Mouse (Mus musculus): ENCODE data around the gene Ssbp3. TPM values are rescaled to one million over a fixed set of nuclear protein-coding genes. Genes with fewer than 3 reads are reported as not detected.

Ssbp3 gene
- polyA plus RNA-seq, 1 experiment from 2014 or later, result 81.5 TPM

DNA sequence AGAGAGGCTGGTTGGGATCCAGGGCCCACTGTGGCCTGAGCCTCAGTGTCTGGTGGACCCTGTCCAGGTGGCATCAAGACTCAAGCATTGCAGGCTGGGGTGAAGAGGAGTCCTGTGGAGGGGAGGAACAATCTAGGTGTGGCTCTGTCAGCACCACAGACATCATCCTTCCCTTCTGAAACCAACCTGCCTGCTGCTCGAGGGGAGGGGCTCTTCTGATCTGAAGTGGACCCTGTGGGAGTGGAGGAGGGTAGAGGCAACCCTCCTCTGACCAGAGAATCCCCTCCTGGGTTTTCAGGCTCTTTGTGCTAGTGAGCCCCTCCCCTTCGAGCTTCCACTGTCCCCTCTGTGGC, 25.1 kb downstream of the Ssbp3 start:
- Histone ChIP-seq H3K4me2 (replicated peaks; ENCODE audit: low read depth, low read length) (no peak overlapping the region), H3K9me3 (ENCODE audit: control insufficient read depth, low read length) (no peaks in the 10 kb centered on the region), H3K27ac (ENCODE audit: low read depth, low read length) (no peak overlapping the region), H3K27me3 (ENCODE audit: control insufficient read depth, insufficient read depth, low read length) (no peaks in the 10 kb centered on the region), H3K36me3 (ENCODE audit: control insufficient read depth, insufficient read depth, low read length) (peaks cover 48% of the 10 kb centered on the region), H3K4me3 (ENCODE audit: low read length) (no peak overlapping the region), H3K9ac (ENCODE audit: low read depth, low read length) (no peak overlapping the region; the same call in 1 of the 2 replicates), H3K4me1 (ENCODE audit: control insufficient read depth, insufficient read depth, low read length) (peaks cover 70% of the 10 kb centered on the region)
- 19% methylated on average over 2 of the region's 2 CpGs for WGBS
- no peak for ATAC-seq (ENCODE audit: low FRiP score, low TSS enrichment)

DNA sequence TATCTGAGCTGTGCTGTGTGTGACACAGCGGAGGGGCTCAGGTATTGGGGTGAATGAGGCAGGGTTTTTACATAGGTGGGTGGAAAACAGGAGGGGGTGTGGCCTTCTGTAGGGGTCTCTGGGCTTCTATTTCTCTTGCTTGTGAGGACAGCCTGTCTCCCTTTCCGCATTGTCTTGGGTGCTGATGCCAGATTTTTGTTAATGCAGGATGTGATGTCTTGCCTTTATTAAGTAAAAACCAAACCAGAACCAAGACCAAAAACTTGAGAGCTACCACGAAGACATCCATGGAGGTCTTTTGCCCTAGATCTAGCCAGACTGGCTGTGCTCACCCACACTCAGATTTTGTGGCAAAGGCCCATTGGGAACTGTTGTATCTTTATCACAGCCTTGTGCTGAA, 25.5 kb downstream of the Ssbp3 start:
- H3K27ac ChIP-seq (ENCODE audit: low read depth, low read length), result peak overlapping the region; percentile 32; the same call in 1 of the 2 replicates
- peaks cover 74% of the 10 kb centered on the region for H3K4me1 ChIP-seq (ENCODE audit: control insufficient read depth, insufficient read depth, low read length)
- peak overlapping the region; percentile 48; the same call in 1 of the 2 replicates for H3K9ac ChIP-seq (ENCODE audit: low read depth, low read length)
- H3K27me3 ChIP-seq (ENCODE audit: control insufficient read depth, insufficient read depth, low read length), result no peaks in the 10 kb centered on the region
- no peak overlapping the region for H3K4me2 ChIP-seq (replicated peaks; ENCODE audit: low read depth, low read length)
- no peak for ATAC-seq (ENCODE audit: low FRiP score, low TSS enrichment)
- H3K36me3 ChIP-seq (ENCODE audit: control insufficient read depth, insufficient read depth, low read length), result peaks cover 44% of the 10 kb centered on the region
- 71% methylated on average over 3 of the region's 3 CpGs for whole genome bisulfite sequencing
- H3K9me3 ChIP-seq (ENCODE audit: control insufficient read depth, low read length), result no peaks in the 10 kb centered on the region
- no peak overlapping the region for H3K4me3 ChIP-seq (ENCODE audit: low read length)

DNA sequence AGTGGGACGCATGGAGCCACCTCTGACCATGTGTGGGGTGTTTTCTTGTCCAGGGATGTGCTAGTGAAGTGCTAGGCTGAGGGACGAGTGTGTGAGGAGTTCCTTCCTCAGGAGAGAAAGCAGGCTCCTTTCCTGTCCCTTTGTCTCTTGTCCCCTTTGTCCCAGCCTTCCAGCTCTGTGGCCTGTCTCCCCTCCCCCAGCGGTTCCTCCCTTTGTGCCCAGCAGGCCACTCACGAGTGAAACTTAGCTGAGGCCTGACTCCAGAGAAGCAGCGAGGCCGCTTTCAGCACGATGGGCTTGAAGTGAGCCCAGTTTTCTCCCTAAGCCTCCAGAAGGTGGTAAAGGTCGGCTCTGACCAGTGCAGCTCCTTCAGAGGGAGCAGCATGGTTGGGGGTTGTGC, 26.2 kb downstream of the Ssbp3 start:
- WGBS, result 29% methylated on average over 8 of the region's 8 CpGs

DNA sequence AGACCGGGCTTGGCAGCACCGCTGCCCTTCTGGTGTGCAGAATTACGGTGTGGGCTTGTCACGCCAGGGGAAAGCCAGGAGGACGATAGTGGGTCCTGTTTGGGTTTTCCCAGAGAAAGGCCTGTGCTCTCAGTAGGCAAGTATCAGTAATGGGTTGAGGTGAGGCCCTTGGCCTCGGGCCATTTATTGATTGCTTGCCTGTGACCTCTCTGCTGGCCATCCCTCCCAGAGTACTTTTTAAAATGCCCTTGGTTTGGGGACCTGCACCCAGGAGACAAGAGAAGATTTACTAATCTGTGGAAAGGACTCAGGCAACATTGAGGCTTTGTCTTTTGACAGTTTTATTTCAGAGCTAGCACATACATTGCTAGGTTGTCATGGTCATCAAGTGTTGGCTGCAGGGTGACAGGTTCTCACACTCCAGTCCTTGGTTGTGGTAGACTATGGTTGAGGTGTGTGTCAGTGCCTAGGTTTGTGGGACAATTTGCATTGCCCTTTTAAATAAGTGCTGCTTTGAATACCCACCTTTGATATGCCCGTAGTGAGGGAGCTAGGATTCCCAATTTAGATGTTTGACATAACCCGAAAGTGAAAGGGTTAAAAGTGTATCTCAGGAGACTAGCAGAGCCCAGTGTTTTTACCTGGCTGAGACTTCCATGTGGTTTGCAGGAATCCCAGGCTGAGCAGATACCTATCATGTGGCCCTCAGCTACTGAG, 28.2 kb downstream of the Ssbp3 start:
- Histone ChIP-seq H3K36me3 (ENCODE audit: control insufficient read depth, insufficient read depth, low read length) (peaks cover 35% of the 10 kb centered on the region; the same call in 1 of the 2 replicates), H3K27ac (ENCODE audit: low read depth, low read length) (peak overlapping the region; percentile 3; the same call in 1 of the 2 replicates), H3K9me3 (ENCODE audit: control insufficient read depth, low read length) (no peaks in the 10 kb centered on the region), H3K4me3 (ENCODE audit: low read length) (no peak overlapping the region), H3K4me1 (ENCODE audit: control insufficient read depth, insufficient read depth, low read length) (peaks cover 79% of the 10 kb centered on the region), H3K4me2 (replicated peaks; ENCODE audit: low read depth, low read length) (no peak overlapping the region), H3K9ac (ENCODE audit: low read depth, low read length) (no peak overlapping the region), H3K27me3 (ENCODE audit: control insufficient read depth, insufficient read depth, low read length) (no peaks in the 10 kb centered on the region)
- 51% methylated on average over 8 of the region's 8 CpGs for WGBS
- ATAC-seq (ENCODE audit: low FRiP score, low TSS enrichment), result no peak

More for the DNA sequence above, 26.2 kb downstream of the Ssbp3 start:
- no peak for ATAC-seq (ENCODE audit: low FRiP score, low TSS enrichment)
- Histone ChIP-seq H3K27ac (ENCODE audit: low read depth, low read length) (peak overlapping the region; percentile 32), H3K4me3 (ENCODE audit: low read length) (no peak overlapping the region), H3K36me3 (ENCODE audit: control insufficient read depth, insufficient read depth, low read length) (peaks cover 42% of the 10 kb centered on the region), H3K9me3 (ENCODE audit: control insufficient read depth, low read length) (no peaks in the 10 kb centered on the region), H3K27me3 (ENCODE audit: control insufficient read depth, insufficient read depth, low read length) (no peaks in the 10 kb centered on the region), H3K4me1 (ENCODE audit: control insufficient read depth, insufficient read depth, low read length) (peaks cover 81% of the 10 kb centered on the region), H3K4me2 (replicated peaks; ENCODE audit: low read depth, low read length) (no peak overlapping the region), H3K9ac (ENCODE audit: low read depth, low read length) (peak overlapping the region; percentile 48)

DNA sequence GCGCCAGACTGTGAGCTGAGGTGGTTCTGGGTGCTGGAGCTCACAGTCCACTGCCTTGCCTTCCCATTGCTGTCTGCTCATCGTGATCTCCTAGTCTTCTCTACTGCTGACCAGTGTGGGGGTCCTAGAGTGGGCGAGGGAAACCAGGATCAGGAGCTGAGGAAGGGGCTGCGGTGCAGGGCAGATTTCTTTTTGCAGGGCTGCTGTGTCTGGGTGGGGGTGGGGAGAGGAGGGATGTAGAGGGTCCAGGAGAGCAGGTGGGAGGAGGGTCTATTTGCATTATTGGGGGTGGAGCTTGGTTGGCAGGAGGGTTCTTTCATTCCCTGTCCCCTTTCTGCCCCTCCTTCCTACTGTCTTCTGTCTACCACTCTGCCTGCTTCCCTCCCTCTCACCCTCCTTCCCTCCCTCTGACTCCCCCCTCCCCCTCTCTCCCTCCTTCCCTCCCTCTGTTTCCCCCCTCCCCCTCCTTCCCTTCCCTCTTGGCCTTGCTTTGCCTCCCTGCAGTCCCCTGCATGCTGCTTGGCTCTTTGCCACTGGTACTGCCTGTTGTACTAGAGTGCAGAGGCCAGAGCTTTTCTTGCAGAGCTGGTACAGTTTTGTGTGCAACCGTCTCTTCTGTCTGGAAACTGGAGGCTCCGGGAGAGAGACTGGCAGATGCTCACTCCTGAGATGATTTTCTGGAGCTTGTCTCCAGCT, 28.9 kb downstream of the Ssbp3 start:
- peaks cover 30% of the 10 kb centered on the region; the same call in 1 of the 2 replicates for H3K36me3 ChIP-seq (ENCODE audit: control insufficient read depth, insufficient read depth, low read length)
- WGBS, result 20% methylated on average over 6 of the region's 6 CpGs

DNA sequence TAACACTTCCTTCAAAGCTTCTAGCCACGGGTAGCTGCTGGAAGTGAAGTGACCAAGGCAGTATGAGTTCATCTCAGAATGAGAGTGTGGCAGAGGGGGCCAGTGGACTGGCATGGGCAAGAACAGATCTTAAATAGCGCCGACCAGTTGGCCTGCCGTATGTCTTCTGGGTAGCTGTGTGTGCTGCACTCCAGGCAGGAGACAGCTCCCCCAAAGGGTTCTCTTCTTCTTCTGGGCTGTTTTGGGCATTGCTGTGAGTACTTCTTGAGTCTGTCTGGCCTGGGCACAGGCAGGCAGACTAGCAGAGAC, 29.4 kb downstream of the Ssbp3 start:
- Histone ChIP-seq H3K27me3 (ENCODE audit: control insufficient read depth, insufficient read depth, low read length) (no peaks in the 10 kb centered on the region), H3K9me3 (ENCODE audit: control insufficient read depth, low read length) (no peaks in the 10 kb centered on the region), H3K4me3 (ENCODE audit: low read length) (no peak overlapping the region), H3K4me1 (ENCODE audit: control insufficient read depth, insufficient read depth, low read length) (peaks cover 70% of the 10 kb centered on the region), H3K27ac (ENCODE audit: low read depth, low read length) (0 out of 2 replicates have a peak overlapping the region, but pooled peaks have one; percentile 42), H3K4me2 (replicated peaks; ENCODE audit: low read depth, low read length) (no peak overlapping the region), H3K9ac (ENCODE audit: low read depth, low read length) (no peak overlapping the region), H3K36me3 (ENCODE audit: control insufficient read depth, insufficient read depth, low read length) (peaks cover 25% of the 10 kb centered on the region; the same call in 1 of the 2 replicates)
- ATAC-seq (ENCODE audit: low FRiP score, low TSS enrichment), result no peak
- WGBS, result 50% methylated on average over 4 of the region's 4 CpGs

More for the DNA sequence above, 28.9 kb downstream of the Ssbp3 start:
- H3K27me3 ChIP-seq (ENCODE audit: control insufficient read depth, insufficient read depth, low read length), result no peaks in the 10 kb centered on the region
- ATAC-seq (ENCODE audit: low FRiP score, low TSS enrichment), result peak; percentile 72
- H3K9me3 ChIP-seq (ENCODE audit: control insufficient read depth, low read length), result no peaks in the 10 kb centered on the region
- no peak overlapping the region for H3K4me3 ChIP-seq (ENCODE audit: low read length)
- peaks cover 72% of the 10 kb centered on the region for H3K4me1 ChIP-seq (ENCODE audit: control insufficient read depth, insufficient read depth, low read length)
- no peak overlapping the region for H3K4me2 ChIP-seq (replicated peaks; ENCODE audit: low read depth, low read length)
- H3K9ac ChIP-seq (ENCODE audit: low read depth, low read length), result no peak overlapping the region
- 0 out of 2 replicates have a peak overlapping the region, but pooled peaks have one; percentile 42 for H3K27ac ChIP-seq (ENCODE audit: low read depth, low read length)

DNA sequence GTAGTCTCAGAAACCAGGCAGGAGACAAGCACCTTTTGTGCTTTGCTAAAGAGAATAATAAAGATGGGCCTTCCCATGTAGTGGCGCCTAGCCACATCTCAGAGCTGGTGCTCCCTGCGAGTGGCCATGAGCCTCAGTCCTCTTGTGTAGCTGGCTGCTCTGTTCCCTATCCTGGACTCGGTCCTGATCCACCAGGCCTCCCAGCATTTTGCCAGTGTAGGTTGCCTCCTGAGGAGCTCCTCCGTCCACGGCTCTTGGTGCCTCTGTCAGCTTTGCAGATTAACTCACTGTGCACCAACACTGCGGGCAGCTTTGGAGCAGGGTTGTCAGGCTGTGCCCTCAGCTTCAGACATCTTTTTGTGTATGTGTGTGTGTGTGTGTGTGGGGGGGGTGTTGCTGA, 30.4 kb downstream of the Ssbp3 start:
- H3K9ac ChIP-seq (ENCODE audit: low read depth, low read length), result no peak overlapping the region
- peaks cover 61% of the 10 kb centered on the region for H3K4me1 ChIP-seq (ENCODE audit: control insufficient read depth, insufficient read depth, low read length)
- WGBS, result 63% methylated on average over 6 of the region's 6 CpGs
- ATAC-seq (ENCODE audit: low FRiP score, low TSS enrichment), result no peak
- H3K36me3 ChIP-seq (ENCODE audit: control insufficient read depth, insufficient read depth, low read length), result peaks cover 17% of the 10 kb centered on the region; the same call in 1 of the 2 replicates
- H3K9me3 ChIP-seq (ENCODE audit: control insufficient read depth, low read length), result no peaks in the 10 kb centered on the region
- H3K4me2 ChIP-seq (replicated peaks; ENCODE audit: low read depth, low read length), result no peak overlapping the region
- no peak overlapping the region for H3K4me3 ChIP-seq (ENCODE audit: low read length)
- H3K27me3 ChIP-seq (ENCODE audit: control insufficient read depth, insufficient read depth, low read length), result no peaks in the 10 kb centered on the region
- no peak overlapping the region for H3K27ac ChIP-seq (ENCODE audit: low read depth, low read length)

DNA sequence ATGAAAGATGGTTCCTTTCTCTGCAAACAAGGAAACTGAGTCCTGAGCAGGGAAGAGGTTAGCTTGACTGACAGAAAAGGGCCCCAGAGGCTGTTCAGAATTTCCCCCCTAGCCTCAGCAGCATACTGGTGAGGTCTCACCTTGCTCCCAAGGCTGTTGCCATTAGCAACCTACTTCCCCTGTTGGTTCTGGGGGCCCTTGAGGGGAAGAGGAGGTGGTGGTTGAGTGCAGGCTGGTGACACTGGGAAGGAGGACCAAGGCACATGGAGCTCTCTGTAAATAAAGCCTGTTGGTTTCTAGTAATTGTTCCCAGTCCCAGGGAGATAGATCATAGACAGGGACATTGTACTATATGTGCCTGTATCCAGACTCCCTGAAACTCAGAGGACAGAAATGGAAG, 31.0 kb downstream of the Ssbp3 start:
- Histone ChIP-seq H3K4me2 (replicated peaks; ENCODE audit: low read depth, low read length) (no peak overlapping the region), H3K36me3 (ENCODE audit: control insufficient read depth, insufficient read depth, low read length) (peaks cover 17% of the 10 kb centered on the region; the same call in 1 of the 2 replicates), H3K9me3 (ENCODE audit: control insufficient read depth, low read length) (no peaks in the 10 kb centered on the region), H3K4me1 (ENCODE audit: control insufficient read depth, insufficient read depth, low read length) (peaks cover 59% of the 10 kb centered on the region), H3K27me3 (ENCODE audit: control insufficient read depth, insufficient read depth, low read length) (no peaks in the 10 kb centered on the region), H3K9ac (ENCODE audit: low read depth, low read length) (no peak overlapping the region), H3K4me3 (ENCODE audit: low read length) (no peak overlapping the region), H3K27ac (ENCODE audit: low read depth, low read length) (no peak overlapping the region)
- no peak for ATAC-seq (ENCODE audit: low FRiP score, low TSS enrichment)

DNA sequence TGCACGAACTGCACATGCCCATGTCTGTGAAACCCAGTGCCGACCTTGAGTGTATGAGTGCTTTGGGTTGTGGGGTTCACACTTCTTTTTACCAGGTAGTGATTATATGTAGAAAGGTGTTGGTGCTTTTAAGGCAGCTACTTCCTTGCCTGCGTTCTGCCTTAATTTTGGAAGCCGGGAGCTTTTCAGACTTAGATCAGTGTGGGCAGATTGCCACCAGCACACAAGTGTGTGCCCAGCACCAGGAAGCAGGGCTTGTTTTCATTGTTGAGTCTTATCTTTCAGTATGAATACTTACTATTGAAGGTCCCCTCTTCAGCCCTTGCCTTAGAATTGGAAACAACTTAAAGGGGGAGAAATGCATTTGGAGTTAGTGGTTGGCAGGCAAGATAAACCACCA, 32.0 kb downstream of the Ssbp3 start:
- Histone ChIP-seq H3K4me1 (ENCODE audit: control insufficient read depth, insufficient read depth, low read length) (peaks cover 54% of the 10 kb centered on the region), H3K36me3 (ENCODE audit: control insufficient read depth, insufficient read depth, low read length) (peaks cover 17% of the 10 kb centered on the region; the same call in 1 of the 2 replicates), H3K4me3 (ENCODE audit: low read length) (no peak overlapping the region), H3K27me3 (ENCODE audit: control insufficient read depth, insufficient read depth, low read length) (no peaks in the 10 kb centered on the region), H3K9ac (ENCODE audit: low read depth, low read length) (no peak overlapping the region), H3K27ac (ENCODE audit: low read depth, low read length) (no peak overlapping the region), H3K9me3 (ENCODE audit: control insufficient read depth, low read length) (no peaks in the 10 kb centered on the region), H3K4me2 (replicated peaks; ENCODE audit: low read depth, low read length) (no peak overlapping the region)
- no peak for ATAC-seq (ENCODE audit: low FRiP score, low TSS enrichment)
- 92% methylated on average over 4 of the region's 4 CpGs for WGBS
